Mouse (Mus musculus) embryonic fibroblast, embryonic 13.5 days (primary cell): Measurements from ENCODE around the gene Bcl3. TPM values are rescaled to one million over a fixed set of nuclear protein-coding genes. Genes with fewer than 3 reads are reported as not detected.

ENCODE experiments used
- H3K27ac ChIP-seq: 2 replicates; pipeline ENCODE4 v1.5.1; 2012; ENCODE audit warnings: low read length, control low read depth, inconsistent platforms; ENCODE audit not compliant: insufficient read depth
- H3K4me1 ChIP-seq: 2 replicates; pipeline ENCODE4 v1.6.1; 2011; ENCODE audit warnings: low read length; ENCODE audit not compliant: control insufficient read depth, insufficient read depth
- H3K4me3 ChIP-seq: 2 replicates; pipeline ENCODE4 v1.5.1; 2011; ENCODE audit warnings: mild to moderate bottlenecking, control low read depth, low read length; ENCODE audit not compliant: insufficient read depth
- CTCF ChIP-seq: IDR thresholded peaks from 2 replicates; pipeline ENCODE4 v1.5.1; 2011; ENCODE audit warnings: mild to moderate bottlenecking, control low read depth, low read length, moderate library complexity, borderline replicate concordance; ENCODE audit not compliant: insufficient read depth
- POLR2A ChIP-seq: IDR thresholded peaks from 2 replicates; pipeline ENCODE4 v1.6.1; 2011; ENCODE audit warnings: low read depth, mild to moderate bottlenecking, control low read depth, low read length, moderate library complexity
- polyA plus RNA-seq: library from polyadenylated mRNA; stranded (reverse); fragments of >200 nt; gene quantifications from 2 replicates; pipeline ENCODE4 v1.2.4, GENCODE M21; 2011; ENCODE audit warnings: low read depth; ENCODE audit not compliant: missing spikeins, insufficient read length

Bcl3 gene
- polyA plus RNA-seq, 1 experiment: 37.9 TPM

DNA sequence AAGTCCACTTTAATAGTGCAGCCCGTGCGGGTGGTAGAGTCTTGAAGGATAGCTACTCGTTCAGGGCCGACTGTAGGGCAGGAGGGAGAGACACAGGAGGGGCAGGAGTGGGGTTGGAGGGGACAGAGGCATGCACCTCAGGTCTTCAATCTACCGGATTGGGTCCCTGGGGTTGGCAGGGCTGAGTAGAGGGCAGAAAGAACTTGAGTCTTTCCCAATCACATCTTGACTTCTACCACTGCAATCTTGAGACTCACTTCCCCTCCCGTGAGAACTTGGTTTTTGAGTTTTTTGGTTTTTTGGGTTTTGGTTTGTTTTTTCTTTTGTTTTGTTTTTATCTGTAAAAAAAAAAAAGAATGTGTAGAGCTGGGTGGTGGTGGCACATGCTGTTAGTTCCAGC is 33.7 kb upstream of the Bcl3 start:
- H3K4me1 ChIP-seq: no peaks in the 10 kb centered on the region
- TF ChIP-seq POLR2A (no peak), CTCF (no peak)
- H3K27ac ChIP-seq: no peak overlapping the region
- no peak overlapping the region for H3K4me3 ChIP-seq

- Histone ChIP-seq H3K4me1 (no peaks in the 10 kb centered on the region), H3K4me3 (no peak overlapping the region), H3K27ac (no peak overlapping the region)
- no peak for TF ChIP-seq CTCF
- TF ChIP-seq POLR2A: no peak
Observed at GRCm38 (mm10) chr7:19855663-19856062, 33.1 kb upstream of the Bcl3 start.

GRCm38 (mm10) chr7:19853526-19853925 is 31.0 kb upstream of the Bcl3 start:
- Histone ChIP-seq H3K4me1 (no peaks in the 10 kb centered on the region), H3K27ac (no peak overlapping the region)
- TF ChIP-seq CTCF (no peak), POLR2A (no peak)

GRCm38 (mm10) chr7:19851858-19852570 is 29.4 kb upstream of the Bcl3 start, which contains the start of gene Gm19345:
TSS of gene Gm19345 (plus strand) at chr7:19852003.
- H3K4me3 ChIP-seq: no peak within 1 kb of the TSS

More at GRCm38 (mm10) chr7:19853526-19853925, 31.0 kb upstream of the Bcl3 start:
- no peak overlapping the region for H3K4me3 ChIP-seq

DNA sequence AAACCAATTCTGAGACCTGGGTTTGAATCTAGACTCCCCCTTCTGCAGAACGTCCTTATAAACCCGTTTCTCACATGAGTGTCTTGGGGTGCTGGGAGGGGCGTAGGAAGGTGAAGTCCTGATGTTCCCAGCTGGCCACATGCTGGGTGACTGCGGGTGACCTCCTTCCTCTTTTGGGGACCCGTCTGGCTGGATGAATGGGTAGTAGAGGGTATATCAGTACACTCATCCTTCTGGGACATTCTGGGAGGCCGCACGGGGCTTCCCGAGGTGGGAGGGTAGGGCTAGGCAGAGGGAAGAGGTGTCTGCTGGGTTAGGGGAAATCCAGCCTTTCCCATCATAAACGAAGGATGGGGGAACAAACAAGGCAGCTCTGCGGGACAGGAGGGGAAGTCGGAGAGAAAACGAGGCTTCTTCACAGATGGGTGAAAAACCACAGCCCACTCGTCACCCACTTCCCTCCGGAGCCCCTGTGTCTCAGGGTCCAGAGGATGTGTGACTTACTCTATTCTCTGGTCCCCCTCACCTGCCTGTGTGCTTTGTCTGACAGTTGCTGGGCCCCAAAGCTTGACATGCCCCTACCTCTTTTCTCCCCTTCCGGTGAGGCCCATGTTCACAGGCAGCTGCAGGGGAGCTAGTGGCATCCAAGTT is 22.1 kb upstream of the Bcl3 start:
- TF ChIP-seq POLR2A: no peak
- no peak for TF ChIP-seq CTCF
- H3K4me1 ChIP-seq: no peaks in the 10 kb centered on the region
- H3K4me3 ChIP-seq: no peak overlapping the region
- H3K27ac ChIP-seq: no peak overlapping the region

More at GRCm38 (mm10) chr7:19851858-19852570, 29.4 kb upstream of the Bcl3 start, which contains the start of gene Gm19345:
- no peak for TF ChIP-seq POLR2A
- TF ChIP-seq CTCF: no peak
- H3K4me1 ChIP-seq: no peaks in the 10 kb centered on the region
- H3K27ac ChIP-seq: no peak within 1 kb of the TSS

DNA sequence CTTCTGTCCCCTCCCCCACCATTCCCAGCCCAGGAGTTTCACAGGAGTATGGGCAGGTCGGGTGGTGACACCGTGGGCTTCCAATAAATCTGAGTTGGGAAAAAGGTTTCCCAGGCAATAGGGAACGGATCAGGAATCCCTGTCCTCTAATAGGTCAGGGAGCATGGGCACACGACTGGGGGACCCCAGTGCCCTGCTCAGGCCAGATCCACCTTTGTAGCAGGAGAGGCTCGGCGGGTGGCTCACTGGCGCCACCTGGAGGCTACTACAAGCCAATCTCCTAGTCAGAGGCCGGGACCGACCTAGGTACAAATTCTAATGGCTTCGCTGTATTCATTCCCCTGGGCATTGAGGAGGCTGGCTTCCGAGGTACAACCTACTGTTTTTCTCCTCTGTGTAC is 21.0 kb upstream of the Bcl3 start:
- Histone ChIP-seq H3K4me3 (no peak overlapping the region), H3K27ac (no peak overlapping the region), H3K4me1 (no peaks in the 10 kb centered on the region)
- TF ChIP-seq POLR2A: no peak
- peak; percentile 56; the same call in 1 of the 2 replicates for TF ChIP-seq CTCF

DNA sequence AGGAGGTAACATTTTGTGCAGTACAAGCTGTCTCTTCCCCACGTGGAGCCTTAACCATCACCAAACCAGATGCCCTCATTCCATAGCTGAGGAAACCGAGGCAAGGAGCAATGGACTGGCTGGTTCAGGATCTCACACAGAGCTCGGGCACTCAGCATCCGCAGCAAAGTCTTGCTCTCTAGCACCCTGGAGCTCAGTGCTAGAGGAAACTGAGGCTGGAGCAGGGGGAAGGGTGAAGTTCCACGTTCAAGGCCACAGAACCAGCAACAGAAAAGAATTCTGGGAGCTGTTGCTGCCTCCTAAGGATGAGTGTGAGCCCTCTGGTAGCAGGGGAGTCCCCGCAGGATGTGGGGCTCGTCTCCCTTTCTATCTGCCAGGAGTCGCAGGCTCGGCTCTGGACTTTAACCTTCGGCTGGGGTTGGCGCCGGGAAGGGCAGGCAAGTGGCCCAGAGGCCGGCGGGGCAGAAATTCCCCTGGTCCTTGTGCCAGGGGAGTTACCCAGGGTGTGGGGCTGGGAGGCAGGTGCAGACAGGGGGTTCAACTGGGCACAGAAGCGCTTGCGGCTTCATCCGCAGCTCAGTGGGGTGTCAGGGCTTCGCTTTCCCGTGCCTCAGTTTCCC is 20.4 kb upstream of the Bcl3 start:
- H3K4me3 ChIP-seq: no peak overlapping the region
- H3K4me1 ChIP-seq: no peaks in the 10 kb centered on the region
- H3K27ac ChIP-seq: no peak overlapping the region
- TF ChIP-seq CTCF: no peak
- TF ChIP-seq POLR2A: no peak

DNA sequence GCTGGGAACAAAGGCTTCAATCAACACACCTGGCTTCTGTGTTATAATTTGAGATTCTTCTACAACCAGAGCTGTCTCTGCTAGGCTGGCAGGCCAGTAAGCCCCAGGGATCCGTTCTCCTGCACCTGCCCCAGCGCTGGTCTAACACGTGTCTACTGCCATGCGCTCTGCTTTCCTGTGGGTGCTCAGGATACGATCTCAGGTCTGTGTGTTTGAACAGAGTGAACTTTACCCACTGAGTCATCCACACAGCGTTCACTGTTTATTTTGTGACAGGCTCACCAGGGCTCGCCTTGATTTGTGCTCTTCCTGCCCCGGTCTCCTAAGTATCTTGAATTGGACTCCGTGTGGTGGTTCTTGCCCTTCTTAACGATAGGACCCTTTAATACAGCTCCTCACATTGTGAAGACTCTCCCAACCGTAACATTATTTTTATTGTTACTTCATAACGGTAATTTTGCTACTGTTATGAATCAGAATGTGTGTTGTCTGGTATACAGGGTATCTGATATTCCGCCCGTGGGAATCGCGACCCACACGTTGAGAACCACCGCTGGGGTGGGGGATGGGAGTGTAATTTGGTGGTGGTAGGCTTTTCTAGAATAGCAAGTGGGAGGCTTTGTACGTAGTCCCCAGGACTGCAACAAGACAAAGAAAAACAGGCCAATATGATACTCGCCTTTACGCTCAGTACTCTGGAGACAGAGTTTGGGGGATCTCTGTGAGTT is 19.3 kb upstream of the Bcl3 start:
- H3K27ac ChIP-seq: no peak overlapping the region
- H3K4me1 ChIP-seq: no peaks in the 10 kb centered on the region
- H3K4me3 ChIP-seq: no peak overlapping the region
- TF ChIP-seq CTCF (no peak), POLR2A (no peak)

DNA sequence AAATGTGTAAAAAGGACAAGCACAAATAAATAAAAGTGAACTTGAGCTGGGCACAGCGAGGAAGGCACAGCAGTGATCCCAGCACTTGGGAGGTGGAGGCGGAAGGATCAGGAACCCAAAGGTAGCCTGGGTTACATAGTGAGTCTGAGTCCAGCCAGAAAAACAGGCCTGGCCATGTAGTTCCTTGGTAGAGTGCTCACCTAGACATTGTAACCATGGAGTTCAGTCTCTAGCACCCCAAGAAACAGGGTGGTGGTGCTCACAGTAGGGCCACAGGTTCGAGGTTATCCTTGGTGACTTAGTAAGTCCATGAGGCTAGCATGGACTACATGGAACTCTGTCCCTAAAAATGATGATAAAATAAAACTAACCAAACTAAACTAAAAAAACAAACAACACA is 18.4 kb upstream of the Bcl3 start:
- Histone ChIP-seq H3K4me3 (no peak overlapping the region), H3K4me1 (no peaks in the 10 kb centered on the region), H3K27ac (no peak overlapping the region)
- TF ChIP-seq CTCF: no peak
- TF ChIP-seq POLR2A: no peak

GRCm38 (mm10) chr7:19840371-19840770 is 17.8 kb upstream of the Bcl3 start:
- Histone ChIP-seq H3K4me3 (no peak overlapping the region), H3K4me1 (no peaks in the 10 kb centered on the region), H3K27ac (no peak overlapping the region)
- TF ChIP-seq CTCF: no peak
- no peak for TF ChIP-seq POLR2A
